Mouse (Mus musculus): ENCODE results near the gene Pde4c. TPM values are rescaled to one million over a fixed set of nuclear protein-coding genes. Genes with fewer than 3 reads are reported as not detected.

Gene Pde4c
- polyA plus RNA-seq, 1 experiment from 2014 or later, result 0.25 TPM

- Histone ChIP-seq H3K27ac (peak overlapping the region; percentile 71; the same call in 1 of the 2 replicates), H3K36me3 (peaks cover 17% of the 10 kb centered on the region; the same call in 1 of the 2 replicates), H3K4me3 (no peak overlapping the region), H3K27me3 (ENCODE audit: low read depth, poor library complexity, severe bottlenecking) (no peaks in the 10 kb centered on the region), H3K9me3 (replicated peaks) (no peaks in the 10 kb centered on the region), H3K4me1 (peaks cover 43% of the 10 kb centered on the region)
- no peak for DNase-seq (ENCODE audit: low spot score)
- WGBS, result 88% methylated on average over 3 of the region's 3 CpGs
These were observed 35.4 kb upstream of the Pde4c start for GRCm38 (mm10) chr8:70688136-70688535.

GRCm38 (mm10) chr8:70689892-70690390 lies 33.6 kb upstream of the Pde4c start:
- Histone ChIP-seq H3K36me3 (peaks cover 12% of the 10 kb centered on the region; the same call in 1 of the 2 replicates), H3K27me3 (ENCODE audit: low read depth, poor library complexity, severe bottlenecking) (no peaks in the 10 kb centered on the region), H3K4me1 (peaks cover 53% of the 10 kb centered on the region), H3K27ac (peak overlapping the region; percentile 71), H3K9me3 (replicated peaks) (no peaks in the 10 kb centered on the region), H3K4me3 (no peak overlapping the region)
- no peak for DNase-seq (ENCODE audit: low spot score)
- 88% methylated on average over 5 of the region's 5 CpGs for WGBS

GRCm38 (mm10) chr8:70691230-70691629 lies 32.3 kb upstream of the Pde4c start:
- WGBS, result 51% methylated on average over 4 of the region's 4 CpGs
- Histone ChIP-seq H3K4me1 (peaks cover 66% of the 10 kb centered on the region), H3K9me3 (replicated peaks) (no peaks in the 10 kb centered on the region), H3K27me3 (ENCODE audit: low read depth, poor library complexity, severe bottlenecking) (no peaks in the 10 kb centered on the region), H3K36me3 (peaks cover 12% of the 10 kb centered on the region; the same call in 1 of the 2 replicates), H3K4me3 (peak overlapping the region; percentile 48), H3K27ac (peak overlapping the region; percentile 99)
- no peak for DNase-seq (ENCODE audit: low spot score)

- H3K4me3 ChIP-seq, result peak overlapping the region; percentile 48
- DNase-seq (ENCODE audit: low spot score), result peak; percentile 91
- H3K27me3 ChIP-seq (ENCODE audit: low read depth, poor library complexity, severe bottlenecking), result no peaks in the 10 kb centered on the region
- under 1% methylated on average over 20 of the region's 20 CpGs for WGBS
- peaks cover 7% of the 10 kb centered on the region; the same call in 1 of the 2 replicates for H3K36me3 ChIP-seq
- peak overlapping the region; percentile 99 for H3K27ac ChIP-seq
- H3K4me1 ChIP-seq, result peaks cover 71% of the 10 kb centered on the region
- H3K9me3 ChIP-seq (replicated peaks), result no peaks in the 10 kb centered on the region
These were observed 31.7 kb upstream of the Pde4c start for GRCm38 (mm10) chr8:70691727-70692231.

GRCm38 (mm10) chr8:70693636-70694035 lies 29.9 kb upstream of the Pde4c start:
- peak overlapping the region; percentile 81 for H3K27ac ChIP-seq
- no peaks in the 10 kb centered on the region for H3K36me3 ChIP-seq
- 74% methylated on average over 5 of the region's 5 CpGs for WGBS
- no peaks in the 10 kb centered on the region for H3K27me3 ChIP-seq (ENCODE audit: low read depth, poor library complexity, severe bottlenecking)
- DNase-seq (ENCODE audit: low spot score), result no peak
- H3K4me3 ChIP-seq, result no peak overlapping the region
- no peaks in the 10 kb centered on the region for H3K9me3 ChIP-seq (replicated peaks)
- H3K4me1 ChIP-seq, result peaks cover 85% of the 10 kb centered on the region

GRCm38 (mm10) chr8:70695318-70696018 lies 28.1 kb upstream of the Pde4c start:
- H3K27ac ChIP-seq, result peak overlapping the region; percentile 97
- WGBS, result 29% methylated on average over 32 of the region's 32 CpGs
- H3K4me3 ChIP-seq, result peak overlapping the region; percentile 34
- peaks cover 77% of the 10 kb centered on the region for H3K4me1 ChIP-seq
- peak; percentile 69 for DNase-seq (ENCODE audit: low spot score)
- no peaks in the 10 kb centered on the region for H3K36me3 ChIP-seq
- no peaks in the 10 kb centered on the region for H3K9me3 ChIP-seq (replicated peaks)
- no peaks in the 10 kb centered on the region for H3K27me3 ChIP-seq (ENCODE audit: low read depth, poor library complexity, severe bottlenecking)

GRCm38 (mm10) chr8:70696019-70696885 lies 27.3 kb upstream of the Pde4c start:
- peak overlapping the region; percentile 46 for H3K4me3 ChIP-seq
- peaks cover 78% of the 10 kb centered on the region for H3K4me1 ChIP-seq
- WGBS, result 5% methylated on average over 31 of the region's 31 CpGs

GRCm38 (mm10) chr8:70696946-70697345 lies 26.6 kb upstream of the Pde4c start:
- no peaks in the 10 kb centered on the region for H3K27me3 ChIP-seq (ENCODE audit: low read depth, poor library complexity, severe bottlenecking)
- H3K9me3 ChIP-seq (replicated peaks), result no peaks in the 10 kb centered on the region
- peaks cover 9% of the 10 kb centered on the region for H3K36me3 ChIP-seq
- H3K4me1 ChIP-seq, result peaks cover 77% of the 10 kb centered on the region
- peak overlapping the region; percentile 46 for H3K4me3 ChIP-seq
- peak overlapping the region; percentile 97 for H3K27ac ChIP-seq
- no peak for DNase-seq (ENCODE audit: low spot score)
- WGBS, result 14% methylated on average over 4 of the region's 4 CpGs

More at GRCm38 (mm10) chr8:70696019-70696885, 27.3 kb upstream of the Pde4c start:
- Histone ChIP-seq H3K27ac (peak overlapping the region; percentile 97), H3K36me3 (peaks cover 3% of the 10 kb centered on the region), H3K9me3 (replicated peaks) (no peaks in the 10 kb centered on the region), H3K27me3 (ENCODE audit: low read depth, poor library complexity, severe bottlenecking) (no peaks in the 10 kb centered on the region)
- DNase-seq (ENCODE audit: low spot score), result peak; percentile 90

GRCm38 (mm10) chr8:70697366-70698250 lies 25.9 kb upstream of the Pde4c start:
- Histone ChIP-seq H3K27ac (peak overlapping the region; percentile 97), H3K9me3 (replicated peaks) (no peaks in the 10 kb centered on the region), H3K36me3 (peaks cover 16% of the 10 kb centered on the region), H3K4me3 (peak overlapping the region; percentile 83), H3K27me3 (ENCODE audit: low read depth, poor library complexity, severe bottlenecking) (no peaks in the 10 kb centered on the region), H3K4me1 (peaks cover 74% of the 10 kb centered on the region)
- no peak for DNase-seq (ENCODE audit: low spot score)
- WGBS, result 75% methylated on average over 12 of the region's 12 CpGs

GRCm38 (mm10) chr8:70698310-70699109 lies 25.0 kb upstream of the Pde4c start, which contains the start of gene Jund:
TSS of gene Jund (plus strand) at chr8:70698949.
- Histone ChIP-seq H3K36me3 (peaks cover 25% of the 10 kb centered on the region), H3K4me3 (peak within 1 kb of the TSS; percentile 83), H3K27me3 (ENCODE audit: low read depth, poor library complexity, severe bottlenecking) (no peaks in the 10 kb centered on the region), H3K4me1 (peaks cover 71% of the 10 kb centered on the region), H3K9me3 (replicated peaks) (no peaks in the 10 kb centered on the region), H3K27ac (peak within 1 kb of the TSS; percentile 97)
- under 1% methylated on average over 67 of the region's 69 CpGs for WGBS
- DNase-seq (ENCODE audit: low spot score), result peak; percentile 100

- H3K9me3 ChIP-seq (replicated peaks), result no peaks in the 10 kb centered on the region
- no peaks in the 10 kb centered on the region for H3K27me3 ChIP-seq (ENCODE audit: low read depth, poor library complexity, severe bottlenecking)
- H3K27ac ChIP-seq, result peak overlapping the region; percentile 97
- peaks cover 27% of the 10 kb centered on the region for H3K36me3 ChIP-seq
- peaks cover 65% of the 10 kb centered on the region for H3K4me1 ChIP-seq
- peak; percentile 79 for DNase-seq (ENCODE audit: low spot score)
- WGBS, result under 1% methylated on average over 89 of the region's 89 CpGs
- peak overlapping the region; percentile 83 for H3K4me3 ChIP-seq
These were observed 24.2 kb upstream of the Pde4c start for GRCm38 (mm10) chr8:70699116-70699833.

Measured in limb, embryonic 10.5 days (tissue).